Mouse (Mus musculus) heart, embryonic 14.5 days (tissue): ENCODE data around the gene Gm49384. TPM values are rescaled to one million over a fixed set of nuclear protein-coding genes. Genes with fewer than 3 reads are reported as not detected.

Source experiments
- ATAC-seq: fragments of 200-750 bp; cut with Nextera tagmentation; 2 replicates; pipeline ENCODE4 v1.8.0; 2017; ENCODE audit warnings: low read depth, moderate TSS enrichment; ENCODE audit not compliant: insufficient number of reproducible peaks, insufficient read depth, low FRiP score
- H3K27ac ChIP-seq, 2 experiments: fragments of 200-500 bp in 1 of 2; fragments of 300-500 bp in 1 of 2; sonication (generic) in 1 of 2; replicated peaks in 1 of 2; 2 replicates each; pipeline ENCODE4 v1.5.1; 2012 to 2014; ENCODE audit warnings: low read depth in 2 of 2, low read length in 2 of 2, control low read depth in 1 of 2, mild to moderate bottlenecking in 1 of 2, mixed read lengths in 1 of 2; ENCODE audit not compliant: control insufficient read depth in 1 of 2, insufficient read depth in 1 of 2
- H3K27me3 ChIP-seq: fragments of 300-500 bp; sonication (generic); 2 replicates; pipeline ENCODE4 v1.6.1; 2014; ENCODE audit warnings: mild to moderate bottlenecking, low read length, control low read depth; ENCODE audit not compliant: control insufficient read depth, insufficient read depth
- H3K36me3 ChIP-seq: fragments of 300-500 bp; sonication (generic); 2 replicates; pipeline ENCODE4 v1.6.1; 2014; ENCODE audit warnings: mild to moderate bottlenecking, control low read depth, low read length, mixed read lengths; ENCODE audit not compliant: control insufficient read depth, insufficient read depth
- H3K4me1 ChIP-seq, 2 experiments: fragments of 200-500 bp in 1 of 2; fragments of 300-500 bp in 1 of 2; sonication (generic) in 1 of 2; 2 replicates each; pipeline ENCODE4 v1.6.1; 2012 to 2014; ENCODE audit warnings: low read length in 2 of 2, control low read depth in 1 of 2, mixed read lengths in 1 of 2; ENCODE audit not compliant: control insufficient read depth in 2 of 2, insufficient read depth in 2 of 2
- H3K4me2 ChIP-seq: fragments of 300-500 bp; sonication (generic); 2 replicates; pipeline ENCODE4 v1.6.1; 2014; ENCODE audit warnings: mild to moderate bottlenecking, low read length
- H3K4me3 ChIP-seq, 2 experiments: fragments of 200-500 bp in 1 of 2; fragments of 300-500 bp in 1 of 2; sonication (generic) in 1 of 2; 2 replicates each; pipeline ENCODE4 v1.5.1; 2012 to 2014; ENCODE audit warnings: low read length in 2 of 2, mild to moderate bottlenecking in 2 of 2, control low read depth in 1 of 2, low read depth in 1 of 2, moderate library complexity in 1 of 2; ENCODE audit not compliant: control insufficient read depth in 1 of 2, insufficient read depth in 1 of 2
- H3K9ac ChIP-seq: fragments of 300-500 bp; sonication (generic); 2 replicates; pipeline ENCODE4 v1.6.1; 2014; ENCODE audit warnings: mild to moderate bottlenecking, low read length
- H3K9me3 ChIP-seq: fragments of 300-500 bp; sonication (generic); 2 replicates; pipeline ENCODE4 v1.6.1; 2016; ENCODE audit warnings: low read length, control low read depth; ENCODE audit not compliant: control insufficient read depth
- WGBS: fragments of 180-500 bp; shearing (Covaris S2); extraction: QIAGEN DNeasy Blood & Tissue Kit; methylation state at CpG from one replicate; pipeline ENCODE4 v1.1.7; 2014; 5-methylcytosine and 5-hydroxymethylcytosine counted together
- polyA plus RNA-seq: library from polyadenylated mRNA; unstranded; fragments of >200 nt; fragmentation: Nextera tagmentation; extraction: Ambion mirVana; gene quantifications from 2 replicates; pipeline ENCODE4 v1.2.1, GENCODE M21; 2014

Gm49384 gene
- polyA plus RNA-seq, result 12.0 and 13.4 TPM in 2 replicates

GRCm38 (mm10) chr12:69204052-69204833, at the start of gene Gm49384:
Gene Gm49384, minus strand, starts transcription at chr12:69204267.
- Histone ChIP-seq H3K4me1 (0 out of 4 replicates have a peak, but pooled peaks cover 0 to under 1% of the 10 kb centered on the region in 2 experiments), H3K36me3 (peaks cover 61% of the 10 kb centered on the region), H3K4me2 (no peak within 1 kb of the TSS), H3K4me3 (no peak within 1 kb of the TSS), H3K27me3 (no peaks in the 10 kb centered on the region), H3K9ac (no peak within 1 kb of the TSS), H3K27ac (no peak within 1 kb of the TSS), H3K9me3 (no peaks in the 10 kb centered on the region)
- no peak for ATAC-seq
- WGBS, result 86% methylated on average over 16 of the region's 16 CpGs

- no peaks in the 10 kb centered on the region for H3K9me3 ChIP-seq
- no peak for ATAC-seq
- WGBS, result 92% methylated on average over 1 of the region's 1 CpGs
Observed at GRCm38 (mm10) chr12:69253806-69254205, 49.7 kb upstream of the Gm49384 start.

GRCm38 (mm10) chr12:69250756-69251155, 46.7 kb upstream of the Gm49384 start:
- no peaks in the 10 kb centered on the region for H3K9me3 ChIP-seq
- H3K27ac ChIP-seq, result no peak overlapping the region
- H3K36me3 ChIP-seq, result no peaks in the 10 kb centered on the region
- H3K4me3 ChIP-seq, result no peak overlapping the region
- no peak for ATAC-seq
- no peak overlapping the region for H3K9ac ChIP-seq
- no peak overlapping the region for H3K4me2 ChIP-seq
- no peaks in the 10 kb centered on the region for H3K4me1 ChIP-seq
- 35% methylated on average over 8 of the region's 8 CpGs for WGBS
- no peaks in the 10 kb centered on the region for H3K27me3 ChIP-seq

More at GRCm38 (mm10) chr12:69253806-69254205, 49.7 kb upstream of the Gm49384 start:
- no peaks in the 10 kb centered on the region for H3K27me3 ChIP-seq
- H3K9ac ChIP-seq, result no peak overlapping the region
- H3K4me3 ChIP-seq, result no peak overlapping the region
- H3K27ac ChIP-seq, result no peak overlapping the region
- H3K4me1 ChIP-seq, result no peaks in the 10 kb centered on the region
- no peak overlapping the region for H3K4me2 ChIP-seq
- H3K36me3 ChIP-seq, result no peaks in the 10 kb centered on the region

GRCm38 (mm10) chr12:69249766-69250165, 45.7 kb upstream of the Gm49384 start:
- ATAC-seq, result no peak
- 86% methylated on average over 4 of the region's 4 CpGs for WGBS
- no peaks in the 10 kb centered on the region for H3K9me3 ChIP-seq

GRCm38 (mm10) chr12:69241771-69242431, 37.8 kb upstream of the Gm49384 start:
- ATAC-seq, result peak; percentile 89
- Histone ChIP-seq H3K4me1 (peaks cover 0 to 7% of the 10 kb centered on the region in 2 experiments; a peak in 2 of 4 replicates), H3K4me2 (peak overlapping the region; percentile 69), H3K4me3 (peak overlapping the region; percentile 67 to 69), H3K9me3 (no peaks in the 10 kb centered on the region), H3K27ac (peak overlapping the region; percentile 77 to 89), H3K36me3 (no peaks in the 10 kb centered on the region), H3K27me3 (no peaks in the 10 kb centered on the region), H3K9ac (peak overlapping the region; percentile 88)
- WGBS, result under 1% methylated on average over 62 of the region's 64 CpGs

More at GRCm38 (mm10) chr12:69249766-69250165, 45.7 kb upstream of the Gm49384 start:
- Histone ChIP-seq H3K4me1 (no peaks in the 10 kb centered on the region), H3K4me2 (no peak overlapping the region), H3K36me3 (no peaks in the 10 kb centered on the region), H3K4me3 (no peak overlapping the region), H3K9ac (no peak overlapping the region), H3K27ac (no peak overlapping the region), H3K27me3 (no peaks in the 10 kb centered on the region)

- Histone ChIP-seq H3K4me3 (peak overlapping the region; percentile 67 to 69), H3K27me3 (no peaks in the 10 kb centered on the region), H3K27ac (peak overlapping the region; percentile 77 to 89), H3K9me3 (no peaks in the 10 kb centered on the region), H3K9ac (peak overlapping the region; percentile 88), H3K36me3 (no peaks in the 10 kb centered on the region), H3K4me2 (peak overlapping the region; percentile 69), H3K4me1 (peaks cover 0 to 7% of the 10 kb centered on the region in 2 experiments; a peak in 2 of 4 replicates)
- WGBS, result 3% methylated on average over 3 of the region's 3 CpGs
- no peak for ATAC-seq
Observed at GRCm38 (mm10) chr12:69241405-69241770, 37.3 kb upstream of the Gm49384 start.

GRCm38 (mm10) chr12:69240876-69241275, 36.8 kb upstream of the Gm49384 start, which contains the start of gene Klhdc1:
Gene Klhdc1, plus strand, starts transcription at chr12:69241176.
- Histone ChIP-seq H3K4me1 (peaks cover 0 to 7% of the 10 kb centered on the region in 2 experiments; a peak in 2 of 4 replicates), H3K9ac (peak within 1 kb of the TSS; percentile 88), H3K4me3 (peak within 1 kb of the TSS; percentile 67 to 69), H3K4me2 (peak within 1 kb of the TSS; percentile 69), H3K27me3 (no peaks in the 10 kb centered on the region), H3K27ac (peak within 1 kb of the TSS; percentile 77 to 89), H3K9me3 (no peaks in the 10 kb centered on the region), H3K36me3 (no peaks in the 10 kb centered on the region)
- no peak for ATAC-seq
- 71% methylated on average over 6 of the region's 6 CpGs for WGBS
